Mouse (Mus musculus) testis, adult 2 months (tissue): ENCODE results near the gene Ptprt. TPM values are rescaled to one million over a fixed set of nuclear protein-coding genes. Genes with fewer than 3 reads are reported as not detected.

Experiments
- H3K27ac ChIP-seq: fragments of 200-500 bp; 2 replicates; pipeline ENCODE4 v1.5.1; 2012; ENCODE audit warnings: low read depth, low read length; ENCODE audit not compliant: control insufficient read depth, insufficient read depth
- H3K27me3 ChIP-seq: fragments of 200-500 bp; 2 replicates; pipeline ENCODE4 v1.6.1; 2012; ENCODE audit warnings: mild to moderate bottlenecking, low read length, moderate library complexity; ENCODE audit not compliant: control insufficient read depth, insufficient read depth
- H3K36me3 ChIP-seq: fragments of 200-500 bp; 2 replicates; pipeline ENCODE4 v1.6.1; 2012; ENCODE audit warnings: mild to moderate bottlenecking, low read length; ENCODE audit not compliant: control insufficient read depth, insufficient read depth
- H3K4me1 ChIP-seq: fragments of 200-500 bp; 2 replicates; pipeline ENCODE4 v1.6.1; 2012; ENCODE audit warnings: low read length; ENCODE audit not compliant: control insufficient read depth, insufficient read depth
- H3K4me3 ChIP-seq: fragments of 200-500 bp; 2 replicates; pipeline ENCODE4 v1.5.1; 2012; ENCODE audit warnings: low read depth, mild to moderate bottlenecking, low read length, moderate library complexity, mixed read lengths; ENCODE audit not compliant: control insufficient read depth
- CTCF ChIP-seq: fragments of 200-500 bp; IDR thresholded peaks from 2 replicates; pipeline ENCODE4 v1.5.1; 2012; ENCODE audit warnings: low read depth, mild to moderate bottlenecking, inconsistent platforms, low read length, moderate library complexity; ENCODE audit not compliant: control insufficient read depth, insufficient read depth, insufficient replicate concordance
- POLR2A ChIP-seq: fragments of 200-500 bp; IDR thresholded peaks from 2 replicates; pipeline ENCODE4 v1.6.1; 2012; ENCODE audit warnings: low read depth, mild to moderate bottlenecking, inconsistent platforms, low read length, moderate library complexity; ENCODE audit not compliant: control insufficient read depth
- polyA plus RNA-seq: library from polyadenylated mRNA; depleted of rRNA; stranded (reverse); fragments of >200 nt; gene quantifications from 2 replicates; pipeline ENCODE4 v1.2.3, GENCODE M21; 2012

Gene Ptprt
- polyA plus RNA-seq, 1 experiment: 1.6 TPM

- no peaks in the 10 kb centered on the region for H3K36me3 ChIP-seq
- H3K27ac ChIP-seq: no peak overlapping the region
- no peaks in the 10 kb centered on the region for H3K27me3 ChIP-seq
- H3K4me3 ChIP-seq: no peak overlapping the region
- no peaks in the 10 kb centered on the region for H3K4me1 ChIP-seq
- TF ChIP-seq POLR2A: no peak
- no peak for TF ChIP-seq CTCF
Measured at GRCm38 (mm10) chr2:161481741-161482140, 1179.2 kb downstream of the Ptprt start.

DNA sequence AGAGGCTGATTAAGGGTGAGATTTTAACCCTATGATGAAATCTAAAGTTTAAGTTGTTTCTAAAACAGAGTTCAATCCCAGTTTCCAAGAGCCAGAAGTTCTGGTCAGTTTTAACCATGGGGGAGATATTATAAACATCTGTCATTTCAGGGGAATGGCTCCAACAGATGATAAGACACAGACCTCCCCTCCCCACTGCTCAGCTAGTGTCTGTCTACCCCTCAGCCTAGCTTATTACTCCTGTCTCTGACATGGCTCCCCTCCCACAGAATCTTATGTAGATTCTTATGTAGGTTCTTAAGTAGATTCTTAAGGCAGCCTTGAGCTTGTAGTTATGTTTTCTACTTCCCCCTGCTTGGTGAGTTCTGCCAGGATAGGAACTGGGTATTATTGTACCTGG lies 1180.5 kb downstream of the Ptprt start:
- no peaks in the 10 kb centered on the region for H3K27me3 ChIP-seq
- H3K36me3 ChIP-seq: no peaks in the 10 kb centered on the region
- no peak overlapping the region for H3K27ac ChIP-seq
- H3K4me1 ChIP-seq: no peaks in the 10 kb centered on the region
- TF ChIP-seq POLR2A: no peak
- no peak for TF ChIP-seq CTCF
- no peak overlapping the region for H3K4me3 ChIP-seq
